Mouse (Mus musculus) embryonic facial prominence, embryonic 14.5 days (tissue): ENCODE results near the gene Adgrv1. TPM values are rescaled to one million over a fixed set of nuclear protein-coding genes. Genes with fewer than 3 reads are reported as not detected.

Experiments
- ATAC-seq: fragments of 200-750 bp; cut with Nextera tagmentation; 2 replicates; pipeline ENCODE4 v1.8.0; 2017; ENCODE audit warnings: low read depth, moderate number of reproducible peaks, moderate TSS enrichment
- DNase-seq: peaks from one replicate; pipeline ENCODE4 v3.0.0-alpha.2; 2015; ENCODE audit warnings: low spot score
- H3K27ac ChIP-seq: fragments of 300-500 bp; sonication (generic); replicated peaks from 2 replicates; pipeline ENCODE4 v1.5.1; 2014; ENCODE audit warnings: low read depth, mild to moderate bottlenecking, low read length, moderate library complexity
- H3K27me3 ChIP-seq: fragments of 300-500 bp; sonication (generic); replicated peaks from 2 replicates; pipeline ENCODE4 v1.6.1; 2014; ENCODE audit warnings: low read length; ENCODE audit not compliant: control insufficient read depth, insufficient read depth
- H3K36me3 ChIP-seq: fragments of 300-500 bp; sonication (generic); 2 replicates; pipeline ENCODE4 v1.6.1; 2014; ENCODE audit warnings: low read length, mixed read lengths; ENCODE audit not compliant: control insufficient read depth, insufficient read depth
- H3K4me1 ChIP-seq: fragments of 300-500 bp; sonication (generic); 2 replicates; pipeline ENCODE4 v1.6.1; 2014; ENCODE audit warnings: antibody characterized with exemption, low read length; ENCODE audit not compliant: control insufficient read depth, insufficient read depth
- H3K4me2 ChIP-seq: fragments of 300-500 bp; sonication (generic); 2 replicates; pipeline ENCODE4 v1.6.1; 2014; ENCODE audit warnings: low read depth, mild to moderate bottlenecking, low read length, moderate library complexity, mixed read lengths
- H3K4me3 ChIP-seq: fragments of 300-500 bp; sonication (generic); 2 replicates; pipeline ENCODE4 v1.5.1; 2014; ENCODE audit warnings: low read depth, mild to moderate bottlenecking, low read length
- H3K9ac ChIP-seq: fragments of 300-500 bp; sonication (generic); 2 replicates; pipeline ENCODE4 v1.6.1; 2014; ENCODE audit warnings: low read depth, mild to moderate bottlenecking, low read length, moderate library complexity, mixed read lengths
- H3K9me3 ChIP-seq: fragments of 300-500 bp; sonication (generic); 2 replicates; pipeline ENCODE4 v1.6.1; 2016; ENCODE audit warnings: low read length; ENCODE audit not compliant: control insufficient read depth
- WGBS: fragments of 180-500 bp; shearing (Covaris S2); extraction: QIAGEN DNeasy Blood & Tissue Kit; methylation state at CpG from one replicate; pipeline ENCODE4 v1.1.7; 2014; 5-methylcytosine and 5-hydroxymethylcytosine counted together
- polyA plus RNA-seq: library from polyadenylated mRNA; unstranded; fragments of >200 nt; fragmentation: Nextera tagmentation; extraction: Ambion mirVana; gene quantifications from 2 replicates; pipeline ENCODE4 v1.2.1, GENCODE M21; 2014

Adgrv1 gene
- polyA plus RNA-seq, 1 experiment from 2014 or later, result 0.61 TPM

- H3K9me3 ChIP-seq, result no peaks in the 10 kb centered on the region
- peak; percentile 29 for DNase-seq
- H3K4me1 ChIP-seq, result peaks cover 13% of the 10 kb centered on the region
- H3K27ac ChIP-seq, result 0 out of 2 replicates have a peak overlapping the region, but pooled peaks have one; percentile 39
- H3K27me3 ChIP-seq, result no peaks in the 10 kb centered on the region
- 54% methylated on average over 10 of the region's 10 CpGs for WGBS
- H3K4me2 ChIP-seq, result no peak overlapping the region
- H3K9ac ChIP-seq, result no peak overlapping the region
- H3K36me3 ChIP-seq, result no peaks in the 10 kb centered on the region
- H3K4me3 ChIP-seq, result no peak overlapping the region
- ATAC-seq, result peak; percentile 15; the same call in 1 of the 2 replicates
Observed at GRCm38 (mm10) chr13:81135953-81136352, 497.0 kb downstream of the Adgrv1 start.

DNA sequence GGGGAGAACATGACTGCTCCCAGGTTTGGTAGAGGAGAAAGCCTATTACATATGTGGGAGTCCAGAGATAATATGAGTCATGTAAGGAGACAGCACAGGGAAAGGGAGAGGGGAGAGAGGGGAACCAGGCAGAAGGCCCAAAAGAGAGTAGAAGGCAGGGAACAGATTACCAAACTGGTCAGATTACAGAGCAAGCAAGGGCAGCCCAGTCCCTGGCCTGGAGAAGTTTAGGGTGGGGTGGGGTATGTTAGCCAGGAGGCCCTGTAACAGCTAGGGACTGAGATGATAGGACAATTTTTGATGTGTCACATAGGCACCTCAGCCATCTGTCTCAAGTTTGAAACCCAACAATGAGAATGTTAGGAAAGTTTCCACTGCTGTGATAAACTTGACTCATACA is 498.5 kb downstream of the Adgrv1 start:
- DNase-seq (no peak), ATAC-seq (no peak)
- H3K36me3 ChIP-seq, result no peaks in the 10 kb centered on the region
- no peak overlapping the region for H3K4me2 ChIP-seq
- H3K4me3 ChIP-seq, result no peak overlapping the region
- H3K9me3 ChIP-seq, result no peaks in the 10 kb centered on the region
- no peak overlapping the region for H3K27ac ChIP-seq
- H3K4me1 ChIP-seq, result peaks cover 13% of the 10 kb centered on the region
- H3K9ac ChIP-seq, result no peak overlapping the region
- H3K27me3 ChIP-seq, result no peaks in the 10 kb centered on the region

DNA sequence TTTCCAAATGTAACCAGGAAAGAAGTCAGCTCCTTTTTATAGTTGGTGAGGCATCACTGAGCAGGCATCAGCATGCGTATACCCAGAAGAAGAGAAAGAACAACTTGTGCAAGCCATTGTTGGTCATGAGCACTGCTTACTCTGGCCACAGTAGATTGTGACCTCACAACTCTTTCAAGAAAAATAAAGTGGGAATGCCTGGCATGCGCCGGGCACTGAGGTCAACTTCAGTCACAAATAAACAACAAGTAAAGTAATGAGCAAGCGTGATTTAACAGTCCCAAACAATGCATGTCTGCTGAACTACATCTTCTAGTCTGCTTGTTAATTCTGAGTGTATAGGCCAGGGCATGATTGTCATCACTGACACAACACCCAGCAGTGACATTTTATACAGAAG is 499.6 kb downstream of the Adgrv1 start:
- 66% methylated on average over 4 of the region's 4 CpGs for WGBS
- ATAC-seq (no peak), DNase-seq (no peak)
- Histone ChIP-seq H3K36me3 (no peaks in the 10 kb centered on the region), H3K4me3 (no peak overlapping the region), H3K27me3 (no peaks in the 10 kb centered on the region), H3K9ac (no peak overlapping the region), H3K27ac (no peak overlapping the region), H3K4me2 (no peak overlapping the region), H3K4me1 (peaks cover 13% of the 10 kb centered on the region), H3K9me3 (no peaks in the 10 kb centered on the region)

- no peak overlapping the region for H3K27ac ChIP-seq
Observed at GRCm38 (mm10) chr13:81132691-81133090, 500.3 kb downstream of the Adgrv1 start.

DNA sequence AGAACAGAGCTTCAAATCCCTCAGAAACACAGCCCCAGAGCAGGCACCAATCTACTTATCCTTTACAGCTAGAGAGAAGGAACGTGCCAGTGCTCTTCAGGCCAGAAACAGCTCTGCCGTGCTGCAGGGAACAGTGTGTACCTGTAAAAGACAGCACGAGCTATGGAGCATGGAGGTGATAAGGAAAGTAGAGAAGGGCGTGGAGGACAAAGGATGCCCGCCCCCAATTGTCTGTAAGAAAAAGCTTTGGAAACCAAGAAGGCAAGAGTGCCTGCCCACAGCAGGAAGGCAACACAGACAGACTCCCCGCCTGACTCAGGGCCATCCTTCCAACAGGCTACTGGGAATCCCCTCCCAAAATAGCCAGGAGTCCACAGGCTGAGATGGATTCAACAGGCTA is 501.1 kb downstream of the Adgrv1 start:
- no peak for DNase-seq
- H3K9ac ChIP-seq, result no peak overlapping the region
- no peak for ATAC-seq
- H3K27me3 ChIP-seq, result no peaks in the 10 kb centered on the region
- no peak overlapping the region for H3K27ac ChIP-seq
- H3K4me3 ChIP-seq, result no peak overlapping the region
- H3K4me2 ChIP-seq, result no peak overlapping the region
- H3K9me3 ChIP-seq, result no peaks in the 10 kb centered on the region
- H3K4me1 ChIP-seq, result peaks cover 13% of the 10 kb centered on the region
- no peaks in the 10 kb centered on the region for H3K36me3 ChIP-seq
- WGBS, result 48% methylated on average over 6 of the region's 6 CpGs

More at GRCm38 (mm10) chr13:81132691-81133090, 500.3 kb downstream of the Adgrv1 start:
- Histone ChIP-seq H3K4me3 (no peak overlapping the region), H3K36me3 (no peaks in the 10 kb centered on the region), H3K4me1 (peaks cover 13% of the 10 kb centered on the region), H3K27me3 (no peaks in the 10 kb centered on the region), H3K9me3 (no peaks in the 10 kb centered on the region), H3K4me2 (no peak overlapping the region; the same call in 1 of the 2 replicates), H3K9ac (no peak overlapping the region)
- WGBS, result 48% methylated on average over 5 of the region's 5 CpGs
- DNase-seq (no peak), ATAC-seq (no peak)

DNA sequence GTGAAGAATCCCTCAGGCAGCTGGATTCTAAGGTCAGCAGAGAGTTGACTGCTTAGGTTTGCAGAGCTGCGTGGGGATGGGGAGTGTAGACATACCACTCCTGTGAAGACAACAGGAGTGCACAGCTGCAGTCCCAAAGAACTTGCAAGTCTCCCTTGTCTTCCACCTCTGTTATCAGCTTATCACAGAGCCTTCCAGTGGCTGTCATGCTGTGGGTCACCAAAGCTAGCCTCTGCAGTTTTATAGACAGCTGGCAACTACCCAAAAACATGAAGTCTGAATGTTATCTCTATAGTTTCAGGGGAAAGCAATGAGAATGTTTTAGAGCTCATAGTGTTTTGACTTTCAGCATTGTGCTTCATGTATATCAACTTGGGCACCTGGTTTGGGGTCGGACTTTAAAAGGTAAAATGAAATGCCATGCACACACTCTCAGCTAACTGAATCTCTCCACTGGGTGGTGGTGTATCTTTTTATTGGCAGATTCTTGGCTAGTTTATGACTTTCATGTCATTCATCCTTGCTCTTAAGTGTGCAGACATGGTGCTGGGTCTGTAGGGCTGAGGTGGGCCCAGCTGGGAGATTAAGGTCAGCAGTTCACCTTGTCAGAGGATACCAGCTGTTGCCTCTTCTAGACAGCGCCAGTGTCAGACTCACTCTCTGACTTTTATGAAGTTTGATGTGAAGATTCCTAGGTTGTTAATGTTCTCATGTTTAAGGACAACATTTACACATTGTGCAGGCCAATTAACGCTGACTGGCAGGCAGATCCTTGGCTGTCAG is 502.0 kb downstream of the Adgrv1 start:
- ATAC-seq (no peak), DNase-seq (no peak)
- Histone ChIP-seq H3K27me3 (no peaks in the 10 kb centered on the region), H3K36me3 (no peaks in the 10 kb centered on the region), H3K4me3 (no peak overlapping the region), H3K4me1 (peaks cover 10% of the 10 kb centered on the region), H3K27ac (no peak overlapping the region), H3K9ac (no peak overlapping the region), H3K4me2 (no peak overlapping the region), H3K9me3 (no peaks in the 10 kb centered on the region)
- 66% methylated on average over 4 of the region's 4 CpGs for WGBS

DNA sequence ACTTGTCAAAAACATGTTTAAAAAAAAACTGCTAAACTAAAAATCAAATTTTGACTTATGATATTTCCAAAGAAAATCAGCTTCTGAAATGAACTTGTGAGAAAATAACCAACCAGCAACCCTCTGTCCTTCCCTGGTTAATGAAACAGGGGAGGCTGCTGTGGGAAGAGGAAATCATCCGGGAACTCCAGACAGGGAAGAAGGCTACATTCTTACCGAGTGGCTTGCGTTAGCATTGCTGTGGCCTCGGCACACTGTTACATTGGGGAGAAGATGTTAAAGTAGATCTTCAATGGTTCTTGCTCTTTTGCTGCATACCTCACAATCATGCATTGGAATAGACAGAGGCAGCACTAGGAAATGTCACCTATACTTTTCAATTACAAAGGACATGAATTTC is 507.1 kb downstream of the Adgrv1 start:
- no peaks in the 10 kb centered on the region for H3K9me3 ChIP-seq
- H3K4me3 ChIP-seq, result no peak overlapping the region
- no peaks in the 10 kb centered on the region for H3K4me1 ChIP-seq
- no peak overlapping the region for H3K4me2 ChIP-seq
- H3K27me3 ChIP-seq, result no peaks in the 10 kb centered on the region
- WGBS, result 67% methylated on average over 4 of the region's 4 CpGs
- no peaks in the 10 kb centered on the region for H3K36me3 ChIP-seq
- no peak overlapping the region for H3K27ac ChIP-seq
- ATAC-seq (no peak), DNase-seq (no peak)
- no peak overlapping the region for H3K9ac ChIP-seq

GRCm38 (mm10) chr13:81122238-81122637 is 510.7 kb downstream of the Adgrv1 start:
- WGBS, result 78% methylated on average over 2 of the region's 2 CpGs
- no peak overlapping the region for H3K9ac ChIP-seq
- H3K9me3 ChIP-seq, result no peaks in the 10 kb centered on the region
- H3K27me3 ChIP-seq, result no peaks in the 10 kb centered on the region
- H3K4me2 ChIP-seq, result no peak overlapping the region
- H3K36me3 ChIP-seq, result no peaks in the 10 kb centered on the region
- DNase-seq, result no peak
- no peak overlapping the region for H3K27ac ChIP-seq
- H3K4me3 ChIP-seq, result no peak overlapping the region
- ATAC-seq, result no peak
- no peaks in the 10 kb centered on the region for H3K4me1 ChIP-seq

DNA sequence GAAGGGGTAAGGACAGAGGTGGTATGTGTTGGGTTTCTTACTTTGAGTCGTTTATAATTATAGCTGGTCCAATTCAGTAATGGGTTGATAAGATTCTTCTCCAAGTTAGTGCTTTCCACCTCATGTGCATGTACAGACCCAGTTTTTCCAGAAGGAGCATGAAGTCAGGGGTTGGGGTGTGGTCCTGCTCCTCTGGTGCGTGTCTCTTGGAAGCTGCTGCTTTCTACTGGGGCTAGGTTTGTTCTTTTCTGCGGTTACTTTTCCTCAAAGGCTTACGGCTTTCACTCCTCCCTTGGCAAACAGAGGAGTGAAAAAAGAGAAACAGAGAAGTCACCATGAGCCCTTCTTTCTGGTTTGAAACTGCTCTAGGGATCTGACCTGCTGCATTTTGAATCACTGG is 522.5 kb downstream of the Adgrv1 start:
- H3K4me2 ChIP-seq, result no peak overlapping the region
- no peaks in the 10 kb centered on the region for H3K27me3 ChIP-seq
- ATAC-seq (no peak), DNase-seq (no peak)
- WGBS, result 85% methylated on average over 4 of the region's 4 CpGs
- H3K4me1 ChIP-seq, result 0 out of 2 replicates have a peak, but pooled peaks cover 6% of the 10 kb centered on the region
- H3K9ac ChIP-seq, result no peak overlapping the region
- no peak overlapping the region for H3K4me3 ChIP-seq
- no peaks in the 10 kb centered on the region for H3K36me3 ChIP-seq
- H3K27ac ChIP-seq, result no peak overlapping the region
- no peaks in the 10 kb centered on the region for H3K9me3 ChIP-seq
